Comparison of ENCODE assay signal across 25 mouse cellular contexts in the genomic region with DNA sequence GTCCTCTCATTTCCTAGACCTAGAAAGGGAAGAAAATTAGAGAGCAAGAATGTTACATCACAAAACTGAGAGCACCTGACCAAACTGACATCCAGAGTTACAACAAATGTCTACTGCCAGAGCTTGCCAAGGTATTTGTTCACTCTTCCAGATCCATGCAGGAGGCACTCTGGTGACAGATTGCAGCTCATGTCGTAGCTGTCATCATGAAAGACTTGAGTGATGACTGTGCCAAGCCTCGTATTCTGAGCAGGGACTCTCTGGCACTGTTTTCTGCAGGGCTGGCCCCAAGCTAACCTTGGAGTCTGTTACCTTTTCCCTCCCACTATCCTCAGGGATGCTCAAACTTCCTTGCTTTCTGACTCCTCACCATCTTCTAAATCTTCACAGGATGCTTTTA.
DNase-seq lines count a peak whose midpoint lies in the region; ATAC-seq and TF ChIP-seq lines count a peak whose summit lies in the region.
"Had no signal": no experiment of that assay in that cellular context is flagged by ENCODE, and none has a peak within 500 bp of the region (broad histone marks: within the 10 kb centered on the region; RNA-seq: fewer than 3 reads in every experiment).

No protein-coding gene starts in this region.

- H3K36me3 ChIP-seq in heart, postnatal 0 days (replicated peaks; ENCODE audit: control insufficient read depth, insufficient read depth, low read length) = no peaks in the 10 kb centered on the region
- H3K36me3 ChIP-seq in heart, embryonic 10.5 days = no peaks in the 10 kb centered on the region
- H3K36me3 ChIP-seq: embryonic facial prominence, embryonic 10.5 days; embryonic facial prominence, embryonic 15.5 days; heart, embryonic 15.5 days; limb, embryonic 13.5 days; lung, embryonic 15.5 days; midbrain, embryonic 12.5 days had no signal

- H3K27me3 ChIP-seq in heart, postnatal 0 days (ENCODE audit: control insufficient read depth, insufficient read depth, low read length) = no peaks in the 10 kb centered on the region
- no peaks in the 10 kb centered on the region for H3K27me3 ChIP-seq in heart, embryonic 10.5 days (ENCODE audit: insufficient read depth, poor library complexity, severe bottlenecking)
- H3K27me3 ChIP-seq: embryonic facial prominence, embryonic 15.5 days; heart, embryonic 15.5 days; limb, embryonic 13.5 days; lung, embryonic 15.5 days; megakaryocyte, embryonic 14.5 days; midbrain, embryonic 12.5 days had no signal

- no peak overlapping the region for H3K4me3 ChIP-seq in heart, postnatal 0 days (ENCODE audit: low read depth, low read length)
- no peak overlapping the region for H3K4me3 ChIP-seq in heart, embryonic 10.5 days
- H3K4me3 ChIP-seq: embryonic facial prominence, embryonic 10.5 days; embryonic facial prominence, embryonic 15.5 days; heart, embryonic 15.5 days; limb, embryonic 13.5 days; lung, embryonic 15.5 days; megakaryocyte, embryonic 14.5 days; midbrain, embryonic 12.5 days had no signal

- WGBS in heart, postnatal 0 days = 28% methylated on average over 2 of the region's 2 CpGs
- 36% methylated on average over 2 of the region's 2 CpGs for WGBS in heart, embryonic 10.5 days

- ATAC-seq in heart, postnatal 0 days (ENCODE audit: insufficient read depth, low read depth) = 0 out of 2 replicates have a peak, but pooled peaks have one; percentile 30
- ATAC-seq: intestine, postnatal 0 days; Patski had no signal

- H3K9me3 ChIP-seq in heart, postnatal 0 days (replicated peaks; ENCODE audit: control insufficient read depth, low read length) = no peaks in the 10 kb centered on the region
- H3K9me3 ChIP-seq in heart, embryonic 10.5 days = no peaks in the 10 kb centered on the region
- H3K9me3 ChIP-seq: embryonic facial prominence, embryonic 10.5 days; embryonic facial prominence, embryonic 15.5 days; heart, embryonic 15.5 days; limb, embryonic 13.5 days; lung, embryonic 15.5 days; megakaryocyte, embryonic 14.5 days; midbrain, embryonic 12.5 days had no signal

- intact Hi-C loops in left cerebral cortex, postnatal 4 days (cut with DNase I) = no loop called here
- intact Hi-C loops in left cerebral cortex, postnatal 36 days (cut with DNase I) = no loop called here

- H3K9ac ChIP-seq in heart, postnatal 0 days (replicated peaks; ENCODE audit: low read depth, low read length) = no peak overlapping the region
- H3K9ac ChIP-seq: embryonic facial prominence, embryonic 15.5 days; heart, embryonic 15.5 days; limb, embryonic 13.5 days; lung, embryonic 15.5 days; midbrain, embryonic 12.5 days had no signal

- no peak for TF ChIP-seq EP300 in heart, postnatal 0 days (IDR thresholded peaks at IDR 0.05; ENCODE audit: low read depth)

- DNase-seq in cerebellum, adult 9-10 months = peak; percentile 3
- DNase-seq in cerebellum, adult 8-10 months = no peak
- DNase-seq in heart, postnatal 0 days (ENCODE audit: low spot score) = peak; percentile 42
- no peak for DNase-seq in heart, embryonic 10.5 days (ENCODE audit: low spot score)
- peak; percentile 16 for DNase-seq in left cerebral cortex, postnatal 4 days
- no peak for DNase-seq in left cerebral cortex, postnatal 36 days (ENCODE audit: low spot score in 2 of 2)
- DNase-seq in cerebellum, postnatal 25 days = peak; percentile 55 to 66
- no peak for DNase-seq in kidney, postnatal 25 days
- DNase-seq: adrenal gland, postnatal 14 days; gastrocnemius, postnatal 10 days; kidney, adult 9 months; kidney, postnatal 14 days; lung, postnatal 4 days; right cerebral cortex, postnatal 14 days; thymus, postnatal 4 days had no signal

- H3K4me2 ChIP-seq in heart, postnatal 0 days (ENCODE audit: low read depth, low read length) = no peak overlapping the region
- H3K4me2 ChIP-seq: embryonic facial prominence, embryonic 15.5 days; heart, embryonic 15.5 days; limb, embryonic 13.5 days; liver, embryonic 11.5 days; lung, embryonic 15.5 days; midbrain, embryonic 12.5 days had no signal

- no peak for TF ChIP-seq CTCF in heart, postnatal 0 days (IDR thresholded peaks at IDR 0.05; ENCODE audit: low read depth)

- no peaks in the 10 kb centered on the region for H3K4me1 ChIP-seq in heart, postnatal 0 days (ENCODE audit: control insufficient read depth, insufficient read depth)
- H3K4me1 ChIP-seq in heart, embryonic 10.5 days = peaks cover 3% of the 10 kb centered on the region; the same call in 1 of the 2 replicates
- H3K4me1 ChIP-seq: embryonic facial prominence, embryonic 10.5 days; embryonic facial prominence, embryonic 15.5 days; heart, embryonic 15.5 days; limb, embryonic 13.5 days; lung, embryonic 15.5 days; midbrain, embryonic 12.5 days had no signal

- no peak overlapping the region for H3K27ac ChIP-seq in heart, postnatal 0 days (ENCODE audit: low read depth)
- no peak overlapping the region for H3K27ac ChIP-seq in heart, embryonic 10.5 days
- H3K27ac ChIP-seq: embryonic facial prominence, embryonic 10.5 days; embryonic facial prominence, embryonic 15.5 days; heart, embryonic 15.5 days; limb, embryonic 13.5 days; lung, embryonic 15.5 days; midbrain, embryonic 12.5 days had no signal

Comparison
In these comparisons a context has a peak if more than half of its experiments do, and no peak if none do; other contexts are left out.
1. DNase-seq: peak in cerebellum, adult 9-10 months (single experiment), heart, postnatal 0 days (single experiment), left cerebral cortex, postnatal 4 days (single experiment) and cerebellum, postnatal 25 days (2 of 2); none in cerebellum, adult 8-10 months (single experiment), heart, embryonic 10.5 days (single experiment), left cerebral cortex, postnatal 36 days (0 of 2) and kidney, postnatal 25 days (0 of 2).